Mouse (Mus musculus): ENCODE measurements around the gene Cct4. TPM values are rescaled to one million over a fixed set of nuclear protein-coding genes. Genes with fewer than 3 reads are reported as not detected.

Gene Cct4
- total and polyA plus RNA-seq, 3 experiments = 482 to 874 (median 569) TPM

DNA sequence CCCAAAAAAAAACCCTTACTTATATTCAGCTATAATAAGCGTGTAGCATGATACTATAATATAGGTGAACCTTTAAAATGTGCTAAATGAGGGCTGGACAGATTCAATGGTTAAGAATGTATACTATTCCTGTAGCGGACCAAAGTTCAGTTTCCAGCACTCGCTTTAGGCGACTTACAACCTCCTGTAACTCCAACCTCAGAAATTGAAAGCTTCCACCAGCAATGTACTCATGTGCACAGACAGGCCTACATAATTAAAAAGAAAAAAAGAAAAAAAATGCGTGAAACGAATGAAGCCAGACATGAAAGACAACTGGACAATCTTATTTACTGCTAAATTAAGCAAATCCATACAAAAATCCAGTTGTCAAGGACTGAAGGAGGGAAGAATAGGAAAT lies 7.5 kb upstream of the Cct4 start:
- no peak for TF ChIP-seq JUN (IDR thresholded peaks at IDR 0.05; ENCODE audit: insufficient read depth, low read depth, low read length)
- no peak for TF ChIP-seq NRF1 (IDR thresholded peaks at IDR 0.05; ENCODE audit: low read depth, low read length)
- no peak for TF ChIP-seq CTCF (conservative IDR thresholded peaks at IDR 0.05 in 1 of 2, IDR thresholded peaks at IDR 0.05 in 1 of 2; ENCODE audit: low read depth in 2 of 2, low read length in 2 of 2)
- no peak for TF ChIP-seq ZKSCAN1 (IDR thresholded peaks at IDR 0.05; ENCODE audit: borderline replicate concordance, low read depth, low read length)
- no peak for TF ChIP-seq ZNF384 (IDR thresholded peaks at IDR 0.05; ENCODE audit: low read depth, low read length)
- TF ChIP-seq IRF4 (IDR thresholded peaks at IDR 0.05; ENCODE audit: low read depth, low read length) = no peak
- TF ChIP-seq POLR2A (IDR thresholded peaks at IDR 0.05; ENCODE audit: low read depth, low read length) = no peak
- no peak for TF ChIP-seq BHLHE40 (IDR thresholded peaks at IDR 0.05; ENCODE audit: low read depth, low read length)
- TF ChIP-seq ZMIZ1 (IDR thresholded peaks at IDR 0.05; ENCODE audit: low read depth, low read length) = no peak
- TF ChIP-seq SIN3A (IDR thresholded peaks at IDR 0.05; ENCODE audit: low read length) = no peak
- TF ChIP-seq ELF1 (IDR thresholded peaks at IDR 0.05; ENCODE audit: low read depth, low read length) = no peak
- TF ChIP-seq MYC (IDR thresholded peaks at IDR 0.05; ENCODE audit: low read depth, low read length) = no peak
- no peak for TF ChIP-seq CHD1 (IDR thresholded peaks at IDR 0.05; ENCODE audit: low read depth, low read length)
- no peak for TF ChIP-seq E2F4 (IDR thresholded peaks at IDR 0.05; ENCODE audit: insufficient replicate concordance, low read depth, low read length)
- no peak for TF ChIP-seq MEF2A (IDR thresholded peaks at IDR 0.05; ENCODE audit: borderline replicate concordance, low read depth, low read length)
- in situ Hi-C loops (cut with MboI; ENCODE audit: low pct_ligation_motif_present, low pct_unique_long_range_greater_than_20kb, low sequenced_read_pairs) = no loop called here
- Histone ChIP-seq H3K79me2 (replicated peaks; ENCODE audit: control insufficient read depth, extremely low read depth, insufficient read depth, poor library complexity, severe bottlenecking) (peaks cover 19% of the 10 kb centered on the region), H3K36me3 (replicated peaks in 1 of 2; ENCODE audit: control insufficient read depth in 1 of 2, insufficient read depth in 1 of 2, low read length in 1 of 2) (peaks cover 3 to 16% of the 10 kb centered on the region in 2 experiments), H3K9me3 (replicated peaks; ENCODE audit: low read length) (no peaks in the 10 kb centered on the region), H3K27me3 (replicated peaks) (no peaks in the 10 kb centered on the region), H3K4me2 (ENCODE audit: insufficient read depth, low read depth, poor library complexity, severe bottlenecking) (peak overlapping the region; percentile 22; the same call in 1 of the 2 replicates), H3K9ac (ENCODE audit: insufficient read depth, low read depth) (peak overlapping the region; percentile 78; the same call in 1 of the 2 replicates), H3K27ac (ENCODE audit: insufficient read depth, low read depth) (no peak overlapping the region), H3K4me1 (ENCODE audit: control insufficient read depth in 1 of 2, insufficient read depth in 2 of 2) (peaks cover 7 to 37% of the 10 kb centered on the region in 2 experiments), H3K4me3 (replicated peaks in 1 of 3; ENCODE audit: low read depth in 2 of 3, low read length in 2 of 3, poor library complexity in 1 of 3) (peak overlapping the region in 1 of 3 experiments; percentile 92)
- no peak for DNase-seq (ENCODE audit: extremely low read depth)
- dilution Hi-C loops (cut with MboI; ENCODE audit: extremely low pct_ligation_motif_present, extremely low pct_unique_long_range_greater_than_20kb, low sequenced_read_pairs) = no loop called here

- Histone ChIP-seq H3K4me1 (ENCODE audit: control insufficient read depth in 1 of 2, insufficient read depth in 2 of 2) (peaks cover 3 to 34% of the 10 kb centered on the region in 2 experiments), H3K9me3 (replicated peaks; ENCODE audit: low read length) (no peaks in the 10 kb centered on the region), H3K4me3 (replicated peaks in 1 of 3; ENCODE audit: low read depth in 2 of 3, low read length in 2 of 3, poor library complexity in 1 of 3) (no peak overlapping the region), H3K27me3 (replicated peaks) (no peaks in the 10 kb centered on the region), H3K4me2 (ENCODE audit: insufficient read depth, low read depth, poor library complexity, severe bottlenecking) (no peak overlapping the region), H3K27ac (ENCODE audit: insufficient read depth, low read depth) (no peak overlapping the region), H3K79me2 (replicated peaks; ENCODE audit: control insufficient read depth, extremely low read depth, insufficient read depth, poor library complexity, severe bottlenecking) (peaks cover 9% of the 10 kb centered on the region), H3K36me3 (replicated peaks in 1 of 2; ENCODE audit: control insufficient read depth in 1 of 2, insufficient read depth in 1 of 2, low read length in 1 of 2) (no peaks in the 10 kb centered on the region), H3K9ac (ENCODE audit: insufficient read depth, low read depth) (no peak overlapping the region)
- in situ Hi-C loops (cut with MboI; ENCODE audit: low pct_ligation_motif_present, low pct_unique_long_range_greater_than_20kb, low sequenced_read_pairs) (no loop called here), dilution Hi-C loops (cut with MboI; ENCODE audit: extremely low pct_ligation_motif_present, extremely low pct_unique_long_range_greater_than_20kb, low sequenced_read_pairs) (no loop called here)
- TF ChIP-seq MEF2A (IDR thresholded peaks at IDR 0.05; ENCODE audit: borderline replicate concordance, low read depth, low read length) (no peak), USF1 (IDR thresholded peaks at IDR 0.05; ENCODE audit: low read depth, low read length) (no peak), GABPA (IDR thresholded peaks at IDR 0.05; ENCODE audit: insufficient replicate concordance, low read depth, low read length) (no peak), SIN3A (IDR thresholded peaks at IDR 0.05; ENCODE audit: low read length) (no peak), TCF12 (IDR thresholded peaks at IDR 0.05; ENCODE audit: low read depth, low read length) (no peak), KAT2A (IDR thresholded peaks at IDR 0.05; ENCODE audit: insufficient replicate concordance, low read length) (no peak), IRF4 (IDR thresholded peaks at IDR 0.05; ENCODE audit: low read depth, low read length) (no peak), SMC3 (IDR thresholded peaks at IDR 0.05; ENCODE audit: low read depth, low read length) (no peak), UBTF (IDR thresholded peaks at IDR 0.05; ENCODE audit: low read depth, low read length) (no peak), HCFC1 (IDR thresholded peaks at IDR 0.05; ENCODE audit: low read depth, low read length) (no peak), MAFK (IDR thresholded peaks at IDR 0.05; ENCODE audit: insufficient replicate concordance, low read length) (no peak)
- no peak for DNase-seq (ENCODE audit: extremely low read depth)
Observed at GRCm38 (mm10) chr11:22985510-22985909, 4.8 kb upstream of the Cct4 start.
